Mouse (Mus musculus): ENCODE measurements at regions not wholly inside any gene's neighbourhood (a gene's known extent, or its start where the extent isn't known, plus 50 kb on each side); places are given as distances from the start of the nearest gene placed in this dataset.

DNA sequence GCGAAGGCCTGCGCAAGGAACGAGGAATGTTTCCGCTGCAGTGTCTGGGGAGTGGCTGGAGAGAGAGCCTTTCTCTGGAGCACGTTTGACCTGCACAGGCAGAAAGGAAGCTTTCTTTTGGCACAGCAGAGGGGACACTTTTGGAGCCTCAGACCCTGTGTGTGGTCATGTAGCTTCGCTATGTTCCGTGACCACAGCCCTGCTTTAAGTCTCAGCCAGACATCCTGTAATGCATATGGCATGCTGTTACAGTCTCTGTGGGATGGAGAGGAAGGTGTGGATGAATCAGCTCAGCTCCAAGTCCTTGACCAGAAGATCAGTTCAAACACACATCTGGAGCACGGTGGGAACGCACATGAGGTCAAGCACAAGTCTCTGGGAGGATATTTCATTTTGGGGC is 107.3 kb upstream of the Tnp1 start:
- no peak for DNase-seq (ENCODE audit: low read depth, low spot score)

- DNase-seq (ENCODE audit: low read depth, low spot score): no peak
Observed at GRCm38 (mm10) chr1:73118661-73119060, 103.0 kb upstream of the Tnp1 start.

DNA sequence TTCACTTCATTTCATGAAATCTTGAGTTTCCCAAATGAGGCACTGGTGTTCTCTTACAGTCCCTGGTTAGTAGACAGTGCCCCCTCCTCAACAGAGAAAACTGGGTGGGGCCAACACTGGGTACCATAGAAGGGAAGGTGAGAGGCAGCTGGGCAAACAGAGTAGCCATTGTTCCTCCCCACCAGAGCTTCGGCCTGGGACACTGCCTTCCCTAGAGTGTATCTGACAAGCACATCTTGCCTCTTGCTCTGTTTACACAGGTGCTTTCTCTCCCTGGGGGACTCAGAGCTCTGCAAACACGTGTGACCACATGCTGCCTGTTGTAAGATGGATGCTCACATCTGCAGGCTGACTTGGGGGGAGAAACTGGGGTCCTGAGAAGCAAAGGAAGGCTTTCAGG is 100.8 kb upstream of the Tnp1 start:
- no peak for DNase-seq (ENCODE audit: low read depth, low spot score)

DNA sequence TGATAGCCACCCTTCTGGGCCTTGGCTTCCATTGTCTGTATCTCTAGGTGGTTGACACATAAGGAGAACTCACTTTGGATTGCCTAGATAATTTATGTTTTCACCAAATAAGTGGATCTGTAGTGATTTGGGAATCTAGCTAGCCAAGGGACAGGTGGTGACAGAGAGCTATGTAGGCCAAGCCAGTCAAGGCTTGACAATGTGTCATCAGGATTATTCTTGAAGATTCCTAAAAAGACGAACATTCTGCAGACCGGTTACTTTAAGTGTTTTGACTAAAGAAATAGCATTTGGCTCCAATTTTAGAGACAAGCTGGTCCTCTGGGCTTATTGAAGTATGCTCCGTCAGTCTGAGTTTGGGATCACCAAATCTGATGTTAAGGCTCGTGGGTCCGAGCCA is 100.1 kb upstream of the Tnp1 start:
- DNase-seq (ENCODE audit: low read depth, low spot score): no peak

GRCm38 (mm10) chr1:73113137-73113536 is 97.4 kb upstream of the Tnp1 start:
- no peak for DNase-seq (ENCODE audit: low read depth, low spot score)

- no peak for DNase-seq (ENCODE audit: low read depth, low spot score)
Observed at GRCm38 (mm10) chr1:73112711-73113110, 97.0 kb upstream of the Tnp1 start.

DNA sequence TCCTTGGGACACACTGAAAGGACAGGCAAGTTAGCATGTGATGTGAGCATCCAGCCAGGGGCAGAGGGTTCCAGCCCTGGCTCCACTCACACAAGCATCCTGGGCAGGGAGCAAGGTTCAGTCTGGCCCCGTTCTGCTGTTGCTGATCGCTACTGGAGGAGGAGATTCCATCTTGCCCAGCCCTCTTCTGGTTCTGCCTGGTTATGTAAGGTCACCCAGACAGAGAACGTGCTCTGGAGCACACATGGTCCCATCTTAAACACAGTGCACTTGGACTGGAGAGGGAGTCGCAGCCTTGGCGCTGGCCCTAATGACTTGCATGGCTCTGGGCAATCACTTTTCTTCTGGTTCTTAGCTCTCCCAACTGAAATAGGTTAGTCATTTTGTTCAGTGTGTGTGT is 96.2 kb upstream of the Tnp1 start:
- DNase-seq (ENCODE audit: low read depth, low spot score): no peak

- no peak for DNase-seq (ENCODE audit: low read depth, low spot score)
Observed at GRCm38 (mm10) chr1:73105856-73106463, 90.3 kb upstream of the Tnp1 start.

DNA sequence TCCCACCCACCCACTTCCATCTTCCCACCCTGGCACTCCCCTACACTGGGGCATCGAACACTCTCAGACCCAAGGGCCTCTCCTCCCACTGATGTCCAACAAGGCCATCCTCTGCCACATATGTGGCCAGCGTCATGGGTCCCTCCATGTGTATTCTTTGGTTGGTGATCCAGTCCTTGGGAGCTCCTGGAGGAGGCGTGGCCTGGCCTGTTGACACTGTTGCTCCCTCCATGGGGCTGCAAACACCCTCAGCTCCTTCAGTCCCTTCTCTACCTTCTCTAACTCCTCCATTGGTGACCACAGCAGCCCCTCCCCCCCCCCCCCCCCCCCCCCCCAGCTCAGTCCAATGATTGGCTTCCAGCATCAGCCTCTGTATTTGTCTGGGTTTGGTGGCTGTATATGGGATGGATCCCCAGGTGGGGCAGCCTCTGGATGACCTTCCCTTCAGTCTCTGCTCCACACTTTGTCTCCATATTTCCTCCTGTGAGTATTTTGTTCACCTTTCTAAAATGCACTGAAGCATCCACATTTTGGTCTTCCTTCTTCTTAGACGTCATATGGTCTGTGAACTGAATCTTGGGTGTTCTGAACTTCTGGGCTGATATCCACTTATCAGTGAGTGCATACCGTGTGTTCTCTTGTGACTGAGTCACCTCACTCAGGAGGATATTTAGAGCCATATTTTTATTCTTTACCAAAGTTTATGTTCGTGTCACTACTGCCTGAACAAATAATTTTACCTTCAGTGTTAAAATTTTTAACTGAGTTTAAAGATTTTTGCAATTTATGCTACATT is 82.1 kb upstream of the Tnp1 start:
- DNase-seq (ENCODE audit: low read depth, low spot score): no peak

DNA sequence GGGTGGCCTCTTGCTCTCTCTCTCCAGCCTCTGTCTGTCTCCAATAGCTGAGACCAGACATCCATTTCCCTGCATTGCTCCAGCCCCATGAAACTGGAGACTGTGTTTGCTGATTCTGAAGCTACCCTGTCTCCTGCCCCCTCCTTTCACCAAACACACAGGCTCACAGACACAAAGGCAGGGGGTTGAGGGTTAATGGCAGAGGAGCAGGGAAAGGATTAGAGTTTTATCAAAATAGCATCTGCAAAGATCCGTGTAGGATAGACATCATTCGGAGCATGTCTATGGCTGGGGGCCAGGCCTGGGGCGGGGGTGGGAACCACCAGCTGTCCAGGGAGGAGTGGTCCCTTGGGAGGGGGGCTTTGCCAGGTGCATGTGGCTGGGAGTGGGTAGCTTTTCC is 73.9 kb upstream of the Tnp1 start:
- DNase-seq (ENCODE audit: low read depth, low spot score): no peak

GRCm38 (mm10) chr1:73088494-73088893 is 72.8 kb upstream of the Tnp1 start:
- DNase-seq (ENCODE audit: low read depth, low spot score): no peak

- peak; percentile 53 for DNase-seq (ENCODE audit: low read depth, low spot score)
Observed at GRCm38 (mm10) chr1:73084946-73085345, 69.2 kb upstream of the Tnp1 start.

- no peak for DNase-seq (ENCODE audit: low read depth, low spot score)
Observed at GRCm38 (mm10) chr1:73083396-73083795, 67.7 kb upstream of the Tnp1 start.

DNA sequence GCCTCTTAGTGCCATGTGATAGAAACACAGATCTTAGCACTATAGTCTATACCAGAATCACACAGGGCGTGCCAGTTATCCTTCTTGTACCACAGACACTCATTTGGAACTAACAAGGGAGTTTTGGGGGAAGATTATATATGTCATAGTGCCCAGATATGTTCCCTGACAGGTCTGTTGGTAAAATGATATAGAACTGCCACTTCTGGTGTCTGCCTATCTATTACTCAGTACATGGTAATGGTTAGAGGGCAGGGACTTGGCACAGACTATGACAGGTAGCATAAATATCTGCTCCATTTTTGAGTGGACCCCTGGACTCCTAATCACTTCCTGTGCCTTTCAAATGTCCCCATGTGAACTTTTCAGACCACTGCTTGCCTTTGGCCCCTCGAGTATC is 63.8 kb upstream of the Tnp1 start:
- DNase-seq (ENCODE audit: low read depth, low spot score): no peak

GRCm38 (mm10) chr1:73077156-73077555 is 61.4 kb upstream of the Tnp1 start:
- no peak for DNase-seq (ENCODE audit: low read depth, low spot score)

DNA sequence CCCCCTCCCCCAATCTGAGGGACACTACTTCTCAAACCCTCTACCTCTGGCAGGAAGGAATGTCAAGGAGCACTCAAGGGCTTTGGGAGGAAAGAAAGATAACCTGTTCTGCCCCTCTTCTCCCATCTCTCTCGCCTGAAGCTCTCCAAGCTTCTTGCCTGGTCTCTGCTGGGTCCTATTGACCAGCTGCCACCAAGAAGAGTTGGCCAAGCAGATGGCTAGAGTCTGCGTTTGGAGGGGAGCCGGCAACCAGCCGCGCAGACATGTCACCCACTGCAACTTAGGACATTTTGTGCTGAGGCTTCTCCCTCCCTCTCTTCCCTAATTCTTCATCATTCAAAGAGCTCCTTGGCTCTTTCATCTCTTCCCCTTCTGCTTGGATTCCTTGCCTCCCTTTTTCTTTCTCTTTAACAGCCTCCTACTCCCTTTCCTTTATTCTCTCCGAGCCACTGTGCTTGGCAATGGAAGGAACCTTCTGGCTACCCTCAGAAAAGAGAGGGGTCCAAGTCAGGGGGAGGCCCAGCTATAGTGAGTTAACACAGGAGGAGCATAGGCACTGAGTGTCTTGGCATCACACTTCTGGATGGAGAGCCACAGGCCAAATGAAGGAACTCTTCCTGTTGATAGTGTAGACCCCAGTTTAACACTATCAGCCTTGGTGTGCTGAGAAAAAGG is 60.1 kb upstream of the Tnp1 start:
- no peak for DNase-seq (ENCODE audit: low read depth, low spot score)

DNA sequence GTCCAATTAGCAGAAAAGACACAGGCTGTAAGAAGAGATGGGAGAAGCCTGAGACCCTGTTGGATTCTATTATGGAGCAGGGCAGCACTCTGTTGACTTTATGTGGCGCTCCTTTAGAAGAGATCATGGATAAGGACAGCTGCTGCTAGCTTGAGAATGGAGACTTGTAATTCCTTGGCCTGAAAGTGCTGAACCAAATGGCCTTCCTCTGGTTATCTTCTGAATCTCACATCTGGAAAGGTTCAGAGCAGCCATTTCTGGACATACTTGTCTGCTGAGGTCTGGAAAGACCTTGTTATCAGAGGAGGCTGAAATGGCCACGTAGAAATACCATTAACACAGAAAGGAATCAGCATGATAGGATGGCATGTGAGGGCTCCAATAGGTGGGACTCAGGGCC is 59.5 kb upstream of the Tnp1 start:
- no peak for DNase-seq (ENCODE audit: low read depth, low spot score)

- no peak for DNase-seq (ENCODE audit: low read depth, low spot score)
Observed at GRCm38 (mm10) chr1:73074525-73074924, 58.8 kb upstream of the Tnp1 start.

- no peak for DNase-seq (ENCODE audit: low read depth, low spot score)
Observed at GRCm38 (mm10) chr1:73072237-73072904, 56.7 kb upstream of the Tnp1 start.

DNA sequence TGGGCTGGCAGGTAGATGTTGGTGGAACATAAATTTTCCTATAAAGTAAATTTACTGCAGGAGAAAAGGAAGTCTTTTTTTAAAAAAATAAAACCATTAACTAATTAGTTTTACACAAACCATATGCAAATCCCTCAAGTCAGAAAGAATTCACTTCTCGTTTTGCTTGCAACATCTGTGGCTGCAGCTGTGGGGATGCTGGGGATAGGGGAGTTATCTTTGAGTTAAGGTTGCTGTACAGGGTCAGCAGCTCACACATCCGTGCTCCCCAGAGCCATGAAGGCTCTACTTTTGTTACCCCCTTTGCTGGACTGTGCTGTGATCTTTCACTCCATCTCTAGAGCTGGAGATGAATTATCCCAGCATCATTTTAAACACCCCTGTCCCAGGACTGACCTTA is 54.4 kb upstream of the Tnp1 start:
- DNase-seq (ENCODE audit: low read depth, low spot score): no peak
